In the genomic region with DNA sequence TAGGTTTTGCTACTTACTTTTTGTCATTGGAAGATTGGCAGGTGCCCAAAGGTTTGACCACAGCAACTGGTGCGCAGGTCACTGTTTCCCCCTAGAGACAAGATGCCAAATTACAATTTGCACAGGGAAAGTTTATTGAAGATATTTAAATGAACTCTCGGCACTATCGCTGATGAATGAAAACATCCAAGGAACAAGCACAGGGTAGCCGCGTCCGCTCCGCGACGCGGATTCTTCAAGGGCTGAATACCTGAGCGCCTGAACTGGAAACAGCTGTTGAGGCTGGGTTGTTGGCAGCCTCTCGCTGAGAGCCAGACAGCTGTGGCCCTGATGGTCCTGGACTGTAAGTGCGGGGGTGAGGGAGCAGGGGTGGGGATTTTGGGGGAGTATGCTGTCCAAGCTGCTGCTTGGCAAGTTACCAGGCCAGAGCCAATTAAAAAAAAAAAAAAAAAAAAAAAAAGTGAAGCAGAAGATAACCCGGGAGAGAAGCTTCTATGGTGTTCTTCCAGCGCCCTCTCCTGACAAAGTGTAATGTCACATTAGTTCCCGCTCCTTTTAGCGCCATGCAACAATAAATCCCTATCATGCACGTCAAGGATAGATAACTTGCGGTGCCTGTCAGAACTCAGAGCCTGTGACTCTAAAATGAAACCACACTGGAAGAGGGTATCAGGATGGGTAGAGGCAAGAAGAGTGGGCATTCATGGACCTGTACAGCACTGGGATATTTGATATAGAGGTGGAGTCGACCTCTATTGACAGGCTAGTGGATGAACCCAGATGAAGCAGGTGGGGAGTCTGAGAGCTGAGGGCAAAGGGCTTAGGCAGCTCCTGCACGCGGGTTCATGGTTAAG, we compare ENCODE assay signal across 8 mouse cellular contexts. TPM values are rescaled to one million over a fixed set of nuclear protein-coding genes. Genes with fewer than 3 reads are reported as not detected.
DNase-seq lines count a peak whose midpoint lies in the region; ATAC-seq and TF ChIP-seq lines count a peak whose summit lies in the region.

No protein-coding gene starts in this region.

- in situ Hi-C loops in ES-E14 (cut with MboI; ENCODE audit: low sequenced_read_pairs in 2 of 2, unreplicated experiment in 2 of 2), result loop anchor here in 1 of 2 experiments (10.0 kb wide), 1 partner anchor 83 kb away; no protein-coding TSS in a partner anchor

- peaks cover 2 to 7% of the 10 kb centered on the region in 2 experiments; a peak in 2 of 4 replicates for H3K4me1 ChIP-seq in ES-E14 (ENCODE audit: control insufficient read depth in 2 of 2, insufficient read depth in 2 of 2, low read length in 2 of 2, poor library complexity in 1 of 2)
- no peaks in the 10 kb centered on the region for H3K4me1 ChIP-seq in forebrain, postnatal 0 days (ENCODE audit: insufficient read depth)
- H3K4me1 ChIP-seq in intestine, postnatal 0 days (replicated peaks; ENCODE audit: control insufficient read depth, insufficient read depth, low read length), result no peaks in the 10 kb centered on the region
- H3K4me1 ChIP-seq in midbrain, embryonic 12.5 days, result 0 out of 2 replicates have a peak, but pooled peaks cover 3% of the 10 kb centered on the region
- no peaks in the 10 kb centered on the region for H3K4me1 ChIP-seq in thymus, adult 2 months (replicated peaks; ENCODE audit: control insufficient read depth, insufficient read depth, low read length)

- H3K4me2 ChIP-seq in forebrain, postnatal 0 days (ENCODE audit: low read depth), result peak overlapping the region; percentile 51
- peak overlapping the region; percentile 51 for H3K4me2 ChIP-seq in intestine, postnatal 0 days (replicated peaks; ENCODE audit: low read depth)
- peak overlapping the region; percentile 57 for H3K4me2 ChIP-seq in midbrain, embryonic 12.5 days (replicated peaks)

- H3K9ac ChIP-seq in ES-E14 (ENCODE audit: insufficient read depth, low read depth, low read length, poor library complexity, severe bottlenecking), result no peak overlapping the region
- no peak overlapping the region for H3K9ac ChIP-seq in forebrain, postnatal 0 days
- no peak overlapping the region for H3K9ac ChIP-seq in intestine, postnatal 0 days (ENCODE audit: low read depth, low read length)
- H3K9ac ChIP-seq in midbrain, embryonic 12.5 days (replicated peaks), result 0 out of 2 replicates have a peak overlapping the region, but pooled peaks have one; percentile 17

- peak overlapping the region; percentile 3 to 23; a peak in 3 of 4 replicates for H3K4me3 ChIP-seq in ES-E14 (ENCODE audit: insufficient read depth in 1 of 2, low read depth in 1 of 2, low read length in 2 of 2, poor library complexity in 1 of 2, severe bottlenecking in 1 of 2)
- peak overlapping the region; percentile 11; the same call in 1 of the 2 replicates for H3K4me3 ChIP-seq in forebrain, postnatal 0 days (ENCODE audit: low read depth, low read length)
- H3K4me3 ChIP-seq in intestine, postnatal 0 days (ENCODE audit: low read depth, low read length), result 0 out of 2 replicates have a peak overlapping the region, but pooled peaks have one; percentile 20
- peak overlapping the region; percentile 24 for H3K4me3 ChIP-seq in midbrain, embryonic 12.5 days
- no peak overlapping the region for H3K4me3 ChIP-seq in thymus, adult 2 months (ENCODE audit: control insufficient read depth, insufficient read depth, low read length)

- WGBS in forebrain, postnatal 0 days, result 17% methylated on average over 22 of the region's 22 CpGs
- 16% methylated on average over 22 of the region's 22 CpGs for WGBS in intestine, postnatal 0 days
- WGBS in midbrain, embryonic 12.5 days, result 21% methylated on average over 22 of the region's 22 CpGs
- 31% methylated on average over 22 of the region's 22 CpGs for WGBS in thymus, adult 2 months

- DNase-seq in ES-E14 (ENCODE audit: low read depth, low spot score), result peak; percentile 41
- DNase-seq in cerebellum, adult 11-12 months, result peak; percentile 15
- DNase-seq in forebrain, postnatal 0 days, result peak; percentile 80
- peak; percentile 13 to 18 for DNase-seq in left cerebral cortex, postnatal 36 days (ENCODE audit: low spot score in 2 of 2)
- DNase-seq in testis, postnatal 10 days (ENCODE audit: low spot score), result peak; percentile 47
- DNase-seq in thymus, adult 2 months, result no peak

- H3K36me3 ChIP-seq in ES-E14 (ENCODE audit: control insufficient read depth, insufficient read depth, low read length, poor library complexity, severe bottlenecking), result no peaks in the 10 kb centered on the region
- H3K36me3 ChIP-seq in forebrain, postnatal 0 days (ENCODE audit: insufficient read depth), result no peaks in the 10 kb centered on the region
- H3K36me3 ChIP-seq in intestine, postnatal 0 days (ENCODE audit: control insufficient read depth, insufficient read depth), result no peaks in the 10 kb centered on the region
- H3K36me3 ChIP-seq in midbrain, embryonic 12.5 days, result no peaks in the 10 kb centered on the region
- H3K36me3 ChIP-seq in thymus, adult 2 months (ENCODE audit: control insufficient read depth, insufficient read depth, low read length), result no peaks in the 10 kb centered on the region

- TF ChIP-seq CTCF in forebrain, postnatal 0 days (IDR thresholded peaks at IDR 0.05; ENCODE audit: low read depth), result peak; percentile 74
- peak; percentile 62 for TF ChIP-seq CTCF in intestine, postnatal 0 days (IDR thresholded peaks at IDR 0.05; ENCODE audit: low read depth)
- no peak for TF ChIP-seq CTCF in thymus, adult 2 months (IDR thresholded peaks at IDR 0.05; ENCODE audit: borderline replicate concordance, control insufficient read depth, extremely low read depth, insufficient read depth, low read length, poor library complexity)

- H3K9me3 ChIP-seq in ES-E14 (ENCODE audit: control insufficient read depth, insufficient read depth, low read depth, low read length), result no peaks in the 10 kb centered on the region
- H3K9me3 ChIP-seq in forebrain, postnatal 0 days (ENCODE audit: low read length), result no peaks in the 10 kb centered on the region
- H3K9me3 ChIP-seq in intestine, postnatal 0 days (ENCODE audit: control insufficient read depth), result no peaks in the 10 kb centered on the region
- no peaks in the 10 kb centered on the region for H3K9me3 ChIP-seq in midbrain, embryonic 12.5 days

- no peak overlapping the region for H3K27ac ChIP-seq in ES-E14 (ENCODE audit: insufficient read depth, low read depth, low read length, poor library complexity, severe bottlenecking)
- no peak overlapping the region for H3K27ac ChIP-seq in forebrain, postnatal 0 days (ENCODE audit: low read depth, low read length)
- H3K27ac ChIP-seq in intestine, postnatal 0 days (ENCODE audit: low read depth, low read length), result no peak overlapping the region
- H3K27ac ChIP-seq in midbrain, embryonic 12.5 days (replicated peaks), result no peak overlapping the region
- no peak overlapping the region for H3K27ac ChIP-seq in thymus, adult 2 months (ENCODE audit: control insufficient read depth, insufficient read depth, low read length)

- ATAC-seq in forebrain, postnatal 0 days, result peak; percentile 63; the same call in 1 of the 2 replicates
- ATAC-seq in intestine, postnatal 0 days, result no peak
- peak; percentile 52; the same call in 1 of the 2 replicates for ATAC-seq in midbrain, embryonic 12.5 days (ENCODE audit: low FRiP score, low read depth)

- no peak for TF ChIP-seq POLR2A in thymus, adult 2 months (IDR thresholded peaks at IDR 0.05; ENCODE audit: control insufficient read depth, extremely low read depth, insufficient read depth, low read length, poor library complexity)

- H3K27me3 ChIP-seq in forebrain, postnatal 0 days (ENCODE audit: insufficient read depth, low read length), result no peaks in the 10 kb centered on the region
- H3K27me3 ChIP-seq in intestine, postnatal 0 days (replicated peaks; ENCODE audit: control insufficient read depth, insufficient read depth, low read length), result no peaks in the 10 kb centered on the region
- H3K27me3 ChIP-seq in midbrain, embryonic 12.5 days, result peaks cover 10% of the 10 kb centered on the region
- no peaks in the 10 kb centered on the region for H3K27me3 ChIP-seq in thymus, adult 2 months (ENCODE audit: control insufficient read depth, insufficient read depth, low read length)

- intact Hi-C loops in left cerebral cortex, postnatal 36 days (cut with DNase I), result loop anchor here (5.0 to 10.0 kb wide), 4 partner anchors 123 to 655 kb away; partner anchors contain the start of genes Abca14, Crym and Dnah3

TF ChIP-seq in ES-E14, 5 proteins besides CTCF, POLR2A, EP300 and RAD21:
- TF ChIP-seq MAFK (IDR thresholded peaks at IDR 0.05; ENCODE audit: insufficient read depth, low read depth, low read length) (no peak), ZC3H11A (IDR thresholded peaks at IDR 0.05; ENCODE audit: borderline replicate concordance, low read depth, low read length) (peak; percentile 35; the same call in 1 of the 2 replicates), ZNF384 (IDR thresholded peaks at IDR 0.05; ENCODE audit: low read depth, low read length) (peak; percentile 92)

RNA-seq across cellular contexts. Expression of gene Abca15, which starts 1.0 kb away (rescaled TPM):
- total RNA-seq in ES-E14 (2012; rRNA removed), result not detected in 2 replicates
- total RNA-seq in forebrain, postnatal 0 days (2014; rRNA removed), result not detected in 2 replicates
- not detected in 2 replicates for polyA plus RNA-seq in forebrain, postnatal 0 days (2015; fragmentation: Nextera tagmentation; extraction: Ambion mirVana)
- not detected in 2 replicates for polyA plus RNA-seq in intestine, postnatal 0 days (2015; fragmentation: Nextera tagmentation; extraction: Ambion mirVana)
- total RNA-seq in left cerebral cortex, postnatal 36 days (2021), result not detected
- polyA plus RNA-seq in midbrain, embryonic 12.5 days (2016; fragmentation: Nextera tagmentation; extraction: Ambion mirVana), result not detected in 2 replicates
- polyA plus RNA-seq in thymus, adult 2 months (2012; rRNA removed), result not detected in 2 replicates
